Mouse (Mus musculus) hindbrain, postnatal 0 days (tissue): ENCODE results near the gene Btn2a2. TPM values are rescaled to one million over a fixed set of nuclear protein-coding genes. Genes with fewer than 3 reads are reported as not detected.

Experiments used
- ATAC-seq: fragments of 200-750 bp; cut with Nextera tagmentation; 2 replicates; pipeline ENCODE4 v1.8.0; 2017; ENCODE audit warnings: mild to moderate bottlenecking, moderate TSS enrichment, moderate library complexity
- DNase-seq: peaks from one replicate; pipeline ENCODE4 v3.0.0-alpha.2; 2015; ENCODE audit warnings: low spot score
- H3K27ac ChIP-seq: fragments of 300-500 bp; sonication (generic); 2 replicates; pipeline ENCODE4 v1.5.1; 2014; ENCODE audit warnings: mild to moderate bottlenecking
- H3K27me3 ChIP-seq: fragments of 300-500 bp; sonication (generic); 2 replicates; pipeline ENCODE4 v1.6.1; 2014; ENCODE audit warnings: low read length, mixed read lengths; ENCODE audit not compliant: insufficient read depth
- H3K36me3 ChIP-seq: fragments of 300-500 bp; sonication (generic); 2 replicates; pipeline ENCODE4 v1.6.1; 2014; ENCODE audit warnings: low read length, mixed read lengths; ENCODE audit not compliant: insufficient read depth
- H3K4me1 ChIP-seq: fragments of 300-500 bp; sonication (generic); 2 replicates; pipeline ENCODE4 v1.6.1; 2014; ENCODE audit warnings: antibody characterized with exemption, low read length, mixed read lengths; ENCODE audit not compliant: insufficient read depth
- H3K4me2 ChIP-seq: fragments of 300-500 bp; sonication (generic); 2 replicates; pipeline ENCODE4 v1.6.1; 2014; ENCODE audit warnings: low read depth, mild to moderate bottlenecking, low read length, moderate library complexity, mixed read lengths
- H3K4me3 ChIP-seq: fragments of 300-500 bp; sonication (generic); 2 replicates; pipeline ENCODE4 v1.5.1; 2014; ENCODE audit warnings: low read length
- H3K9ac ChIP-seq: fragments of 300-500 bp; sonication (generic); replicated peaks from 2 replicates; pipeline ENCODE4 v1.6.1; 2014; ENCODE audit warnings: mild to moderate bottlenecking, low read length, moderate library complexity, mixed read lengths
- H3K9me3 ChIP-seq: fragments of 300-500 bp; sonication (generic); 2 replicates; pipeline ENCODE4 v1.6.1; 2016; ENCODE audit warnings: low read length, mixed read lengths
- CTCF ChIP-seq: IDR thresholded peaks from 2 replicates; pipeline ENCODE4 v1.5.1; 2016; ENCODE audit warnings: antibody characterized with exemption, control low read depth, low read depth
- WGBS: fragments of 180-500 bp; shearing (Covaris S2); extraction: QIAGEN DNeasy Blood & Tissue Kit; methylation state at CpG from one replicate; pipeline ENCODE4 v1.1.7; 2014; 5-methylcytosine and 5-hydroxymethylcytosine counted together
- polyA plus RNA-seq: library from polyadenylated mRNA; unstranded; fragments of >200 nt; fragmentation: Nextera tagmentation; extraction: Ambion mirVana; gene quantifications from 2 replicates; pipeline ENCODE4 v1.2.1, GENCODE M21; 2015
- total RNA-seq: library from RNA; depleted of rRNA; stranded (reverse); fragments of >200 nt; gene quantifications from 2 replicates; pipeline ENCODE4 v1.2.3, GENCODE M21; 2014

Gene Btn2a2
- total and polyA plus RNA-seq, 2 experiments from 2014 or later, result 0.11 TPM; not detected in 1

DNA sequence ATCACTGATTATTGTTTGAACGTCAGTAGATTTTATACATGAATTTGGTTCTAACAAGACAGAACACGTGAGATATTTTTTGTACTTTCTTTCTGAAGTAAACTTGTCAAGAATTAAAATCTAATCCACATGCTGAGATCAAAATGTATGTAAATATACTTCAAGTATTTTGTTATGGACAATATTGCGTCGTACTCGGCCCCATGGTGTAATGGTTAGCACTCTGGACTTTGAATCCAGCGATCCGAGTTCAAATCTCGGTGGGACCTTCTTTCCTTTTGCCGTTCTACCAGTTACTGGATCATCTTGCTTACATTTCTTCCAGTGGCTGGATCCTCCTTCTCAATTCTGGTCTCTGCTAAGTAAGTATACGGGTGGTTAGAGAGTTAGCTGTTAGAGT is 30.8 kb upstream of the Btn2a2 start:
- Histone ChIP-seq H3K4me2 (peak overlapping the region; percentile 79), H3K36me3 (no peaks in the 10 kb centered on the region), H3K4me1 (no peaks in the 10 kb centered on the region), H3K9ac (no peak overlapping the region; the same call in 1 of the 2 replicates), H3K27ac (no peak overlapping the region), H3K9me3 (no peaks in the 10 kb centered on the region), H3K4me3 (peak overlapping the region; percentile 52), H3K27me3 (no peaks in the 10 kb centered on the region)
- ATAC-seq, result peak; percentile 52; the same call in 1 of the 2 replicates
- DNase-seq, result peak; percentile 86
- WGBS, result under 1% methylated on average over 10 of the region's 10 CpGs
- TF ChIP-seq CTCF, result no peak

DNA sequence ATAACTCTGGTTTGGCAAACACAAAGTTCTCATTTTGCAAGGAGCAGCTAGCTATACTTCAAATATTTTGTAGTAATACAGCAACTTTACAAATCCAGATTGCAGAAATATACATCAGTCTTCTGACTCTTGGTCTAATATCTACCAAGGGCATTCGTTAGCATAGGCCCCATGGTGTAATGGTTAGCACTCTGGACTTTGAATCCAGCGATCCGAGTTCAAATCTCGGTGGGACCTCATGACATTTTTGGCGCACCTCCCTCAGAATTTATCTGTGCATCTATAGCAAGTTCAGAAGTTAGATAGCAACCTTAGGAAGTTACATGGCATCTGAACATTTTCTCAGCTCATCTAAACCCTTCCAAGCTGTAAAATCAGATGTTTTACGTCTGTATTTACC is 30.2 kb upstream of the Btn2a2 start:
- ATAC-seq, result peak; percentile 22; the same call in 1 of the 2 replicates
- H3K27ac ChIP-seq, result no peak overlapping the region
- no peaks in the 10 kb centered on the region for H3K27me3 ChIP-seq
- no peak for TF ChIP-seq CTCF
- WGBS, result 0% methylated on average over 6 of the region's 6 CpGs
- H3K4me3 ChIP-seq, result peak overlapping the region; percentile 52
- no peaks in the 10 kb centered on the region for H3K9me3 ChIP-seq
- H3K4me2 ChIP-seq, result peak overlapping the region; percentile 79
- H3K4me1 ChIP-seq, result no peaks in the 10 kb centered on the region
- no peaks in the 10 kb centered on the region for H3K36me3 ChIP-seq
- H3K9ac ChIP-seq, result no peak overlapping the region; the same call in 1 of the 2 replicates
- DNase-seq, result peak; percentile 87

GRCm38 (mm10) chr13:23518295-23518603 is 29.6 kb upstream of the Btn2a2 start:
- no peak overlapping the region for H3K27ac ChIP-seq
- H3K9me3 ChIP-seq, result no peaks in the 10 kb centered on the region
- 0 out of 2 replicates have a peak overlapping the region, but pooled peaks have one; percentile 30 for H3K9ac ChIP-seq
- WGBS, result under 1% methylated on average over 6 of the region's 6 CpGs
- no peaks in the 10 kb centered on the region for H3K27me3 ChIP-seq
- peak overlapping the region; percentile 79 for H3K4me2 ChIP-seq
- ATAC-seq (no peak), DNase-seq (no peak)
- TF ChIP-seq CTCF, result no peak
- H3K36me3 ChIP-seq, result no peaks in the 10 kb centered on the region
- no peaks in the 10 kb centered on the region for H3K4me1 ChIP-seq
- H3K4me3 ChIP-seq, result peak overlapping the region; percentile 52

- Histone ChIP-seq H3K4me1 (no peaks in the 10 kb centered on the region), H3K9ac (0 out of 2 replicates have a peak overlapping the region, but pooled peaks have one; percentile 30), H3K4me2 (peak overlapping the region; percentile 79), H3K9me3 (no peaks in the 10 kb centered on the region), H3K36me3 (no peaks in the 10 kb centered on the region), H3K4me3 (peak overlapping the region; percentile 52), H3K27ac (no peak overlapping the region), H3K27me3 (no peaks in the 10 kb centered on the region)
- under 1% methylated on average over 27 of the region's 27 CpGs for WGBS
- ATAC-seq (peak; percentile 85), DNase-seq (peak; percentile 89)
- TF ChIP-seq CTCF, result no peak
Observed at GRCm38 (mm10) chr13:23517603-23518294, 29.1 kb upstream of the Btn2a2 start.

DNA sequence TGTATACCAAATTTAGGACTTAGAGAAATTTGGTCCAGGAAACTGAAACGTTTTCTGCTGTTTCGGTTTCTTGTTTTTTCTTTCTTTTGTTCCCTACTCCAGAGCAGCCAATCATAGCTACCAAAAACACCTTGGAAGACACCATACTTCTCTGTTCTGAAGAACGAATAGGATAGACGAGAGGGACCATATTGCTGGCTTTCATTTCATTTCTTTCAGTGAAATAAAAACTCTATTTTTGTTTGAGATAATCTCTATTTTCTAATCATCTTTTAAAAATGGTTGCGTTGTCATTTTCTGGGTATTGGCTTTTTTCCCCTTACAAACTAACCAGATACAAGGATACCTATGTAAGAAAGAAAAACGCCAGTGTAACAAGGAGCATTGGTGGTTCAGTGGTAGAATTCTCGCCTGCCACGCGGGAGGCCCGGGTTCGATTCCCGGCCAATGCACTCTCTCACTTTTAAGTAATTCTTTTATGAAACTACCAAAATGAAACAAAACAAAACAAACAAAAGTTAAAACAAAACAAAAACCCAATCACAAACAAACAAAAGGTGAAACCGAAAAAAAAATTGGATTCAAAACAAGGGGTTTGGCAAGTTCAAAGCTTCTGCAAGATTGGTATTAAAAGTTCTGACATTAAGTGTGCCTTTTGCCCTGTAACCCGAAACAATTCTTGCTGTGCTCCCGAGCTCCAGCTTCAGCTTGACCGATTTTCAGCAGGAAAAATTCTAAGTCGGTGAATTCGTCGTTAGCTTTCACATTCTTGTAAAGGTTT is 28.4 kb upstream of the Btn2a2 start:
- Histone ChIP-seq H3K4me2 (peak overlapping the region; percentile 79), H3K4me1 (no peaks in the 10 kb centered on the region), H3K4me3 (peak overlapping the region; percentile 52), H3K9me3 (no peaks in the 10 kb centered on the region), H3K27me3 (no peaks in the 10 kb centered on the region), H3K9ac (no peak overlapping the region), H3K36me3 (no peaks in the 10 kb centered on the region), H3K27ac (no peak overlapping the region)
- no peak for TF ChIP-seq CTCF
- ATAC-seq (peak; percentile 75; the same call in 1 of the 2 replicates), DNase-seq (peak; percentile 84)
- WGBS, result under 1% methylated on average over 19 of the region's 19 CpGs

DNA sequence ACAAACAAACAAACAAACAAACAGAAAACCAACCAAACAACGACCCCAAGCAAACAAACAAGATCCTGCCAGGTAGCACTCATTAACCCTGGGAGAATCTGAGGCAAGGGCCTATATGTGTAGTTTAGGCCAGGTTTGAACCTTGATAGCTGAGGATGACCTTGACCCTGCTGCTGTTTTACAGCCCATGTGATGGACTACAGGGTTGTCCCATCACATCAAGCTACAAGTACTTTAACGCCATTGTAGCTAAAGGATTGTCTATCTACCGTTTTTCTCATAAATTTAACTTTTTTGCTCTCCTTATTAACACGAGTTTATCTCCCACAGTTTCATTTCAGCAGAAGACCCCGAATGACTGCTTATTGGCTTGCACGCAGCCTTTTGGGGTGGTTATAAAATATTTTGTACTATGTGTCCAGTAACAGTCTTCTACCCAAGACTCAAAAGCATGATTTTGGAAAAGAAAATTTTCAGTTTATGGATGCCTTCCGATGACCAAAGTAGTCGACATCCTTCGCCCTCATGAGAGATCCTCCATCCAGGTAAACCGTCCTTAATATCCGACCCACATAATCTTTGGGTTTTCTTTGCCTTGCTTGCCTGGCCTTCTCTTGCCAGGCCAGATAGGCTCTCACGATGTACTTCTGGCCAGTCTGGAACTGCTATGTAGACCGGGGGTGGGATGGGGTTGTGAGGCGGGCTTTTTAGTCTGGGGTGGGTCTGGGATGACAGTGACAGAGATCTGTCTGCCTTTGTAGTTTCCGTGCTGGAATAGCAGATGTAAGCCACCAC is 27.4 kb upstream of the Btn2a2 start:
- 51% methylated on average over 15 of the region's 15 CpGs for WGBS
- TF ChIP-seq CTCF, result no peak
- no peak for ATAC-seq

More for the DNA sequence above, 27.4 kb upstream of the Btn2a2 start:
- H3K4me1 ChIP-seq, result no peaks in the 10 kb centered on the region
- peak overlapping the region; percentile 79 for H3K4me2 ChIP-seq
- H3K9me3 ChIP-seq, result no peaks in the 10 kb centered on the region
- no peaks in the 10 kb centered on the region for H3K36me3 ChIP-seq
- H3K27ac ChIP-seq, result no peak overlapping the region
- no peak overlapping the region; the same call in 1 of the 2 replicates for H3K9ac ChIP-seq
- H3K27me3 ChIP-seq, result no peaks in the 10 kb centered on the region
- H3K4me3 ChIP-seq, result peak overlapping the region; percentile 52
- DNase-seq, result no peak
